Mouse (Mus musculus) forebrain, embryonic 10.5 days (tissue): ENCODE measurements around the gene Spint1. TPM values are rescaled to one million over a fixed set of nuclear protein-coding genes. Genes with fewer than 3 reads are reported as not detected.
A peak's percentile ranks its signal among the peaks of the same experiment; 100 is the strongest.

Experiments
- DNase-seq: peaks from one replicate; pipeline ENCODE4 v3.0.0-alpha.2; 2017; ENCODE audit warnings: low spot score; ENCODE audit errors: extremely low spot score
- H3K27ac ChIP-seq: fragments of 300-500 bp; sonication (generic); 2 replicates; pipeline ENCODE4 v1.5.1; 2016; ENCODE audit warnings: mild to moderate bottlenecking
- H3K27me3 ChIP-seq: fragments of 300-500 bp; sonication (generic); 2 replicates; pipeline ENCODE4 v1.6.1; 2016; ENCODE audit warnings: mild to moderate bottlenecking; ENCODE audit not compliant: poor library complexity, severe bottlenecking
- H3K36me3 ChIP-seq: fragments of 300-500 bp; sonication (generic); replicated peaks from 2 replicates; pipeline ENCODE4 v1.6.1; 2016; ENCODE audit warnings: mild to moderate bottlenecking, moderate library complexity
- H3K4me1 ChIP-seq: fragments of 300-500 bp; sonication (generic); 2 replicates; pipeline ENCODE4 v1.6.1; 2016
- H3K4me3 ChIP-seq: fragments of 300-500 bp; sonication (generic); 2 replicates; pipeline ENCODE4 v1.5.1; 2016; ENCODE audit warnings: mild to moderate bottlenecking, moderate library complexity
- H3K9me3 ChIP-seq: fragments of 300-500 bp; sonication (generic); 2 replicates; pipeline ENCODE4 v1.6.1; 2016; ENCODE audit warnings: mild to moderate bottlenecking, moderate library complexity
- WGBS: fragments of 180-500 bp; shearing (Covaris S2); methylation state at CpG from one replicate; pipeline ENCODE4 v1.1.7; 2016; 5-methylcytosine and 5-hydroxymethylcytosine counted together
- polyA plus RNA-seq: library from polyadenylated mRNA; unstranded; fragments of >200 nt; fragmentation: Nextera tagmentation; extraction: Ambion mirVana; gene quantifications from 2 replicates; pipeline ENCODE4 v1.2.1, GENCODE M21; 2016

The Spint1 gene
- polyA plus RNA-seq, 1 experiment from 2014 or later: 4.4 TPM

DNA sequence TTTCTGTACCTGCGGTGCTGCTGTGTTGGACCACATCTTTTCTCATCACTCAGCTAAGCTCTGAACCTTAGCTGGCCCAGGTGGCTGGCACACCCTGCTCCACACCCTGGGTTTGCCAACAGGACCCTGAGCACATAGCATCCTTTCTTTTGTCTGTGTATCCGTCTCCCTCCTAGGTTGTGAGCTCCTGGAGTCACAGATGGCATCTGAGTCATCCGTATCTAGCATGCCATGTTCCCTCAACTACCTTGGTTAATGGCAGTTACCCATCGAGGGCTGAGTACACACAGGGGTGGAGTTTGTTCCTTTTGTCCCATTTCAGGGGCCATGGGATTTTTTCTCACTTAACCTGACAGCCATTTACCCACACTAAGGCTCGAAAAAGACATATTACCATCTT is 13.2 kb downstream of the Spint1 start:
- Histone ChIP-seq H3K4me1 (peaks cover 11% of the 10 kb centered on the region), H3K9me3 (no peaks in the 10 kb centered on the region), H3K36me3 (no peaks in the 10 kb centered on the region), H3K4me3 (peak overlapping the region; percentile 19; the same call in 1 of the 2 replicates), H3K27ac (no peak overlapping the region), H3K27me3 (peaks cover 19% of the 10 kb centered on the region)
- no peak for DNase-seq
- 72% methylated on average over 5 of the region's 5 CpGs for WGBS

DNA sequence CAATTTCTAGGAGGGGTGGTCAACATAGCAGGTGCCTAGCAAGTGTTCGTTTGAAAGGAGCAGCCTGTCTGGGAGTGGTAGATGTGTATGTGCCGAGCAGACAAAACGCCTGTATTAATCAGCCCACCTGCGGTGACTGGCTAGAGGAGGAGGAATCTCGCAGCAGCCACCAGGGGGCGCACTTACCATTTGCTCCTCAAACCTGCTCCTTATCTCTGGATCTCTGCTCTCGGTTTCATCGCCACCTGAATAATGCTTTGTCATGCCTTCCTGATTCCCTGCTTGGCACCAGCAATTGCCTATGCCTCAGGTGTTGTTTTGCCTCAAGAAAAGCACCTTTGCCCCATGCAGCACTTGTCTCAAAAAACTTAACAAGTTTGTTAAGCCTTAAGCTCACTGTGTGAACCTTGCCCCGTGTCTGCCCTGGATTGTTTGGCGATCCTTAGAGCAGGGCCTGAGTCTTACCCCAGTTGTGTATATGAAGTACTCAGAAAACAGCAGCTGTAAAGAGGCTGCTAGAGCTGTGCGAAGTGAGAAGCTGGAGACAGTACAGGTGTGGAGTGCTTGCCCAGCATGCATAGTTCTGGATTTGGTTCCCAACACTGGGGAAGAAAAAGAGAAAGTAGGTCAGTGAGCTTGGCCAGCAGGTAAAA is 13.8 kb downstream of the Spint1 start:
- WGBS: 17% methylated on average over 11 of the region's 11 CpGs
- Histone ChIP-seq H3K27ac (peak overlapping the region; percentile 36; the same call in 1 of the 2 replicates), H3K4me3 (peak overlapping the region; percentile 19; the same call in 1 of the 2 replicates)

DNA sequence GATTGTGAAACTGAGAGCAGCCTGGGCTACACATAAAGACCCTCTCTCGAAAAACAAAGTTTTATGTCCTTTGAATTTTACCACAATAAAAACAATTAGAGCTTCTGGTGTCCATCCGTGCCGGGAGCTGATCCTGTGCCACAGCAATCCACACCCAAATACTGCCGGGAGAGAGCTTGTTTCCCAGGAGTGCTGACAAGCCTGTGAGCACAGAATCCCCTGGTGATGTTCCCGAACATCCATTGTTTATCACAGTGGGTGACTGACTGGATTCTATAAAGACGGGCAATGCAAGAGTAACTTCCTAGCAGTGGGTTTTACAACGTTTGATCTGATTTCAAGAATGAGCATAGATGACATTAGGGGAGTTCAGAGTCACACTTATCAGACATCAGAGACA is 17.8 kb downstream of the Spint1 start:
- 15% methylated on average over 7 of the region's 7 CpGs for WGBS
- Histone ChIP-seq H3K4me1 (peaks cover 11% of the 10 kb centered on the region), H3K9me3 (no peaks in the 10 kb centered on the region), H3K27ac (no peak overlapping the region), H3K4me3 (no peak overlapping the region), H3K27me3 (peaks cover 21% of the 10 kb centered on the region), H3K36me3 (no peaks in the 10 kb centered on the region)
- DNase-seq: no peak

More for the DNA sequence above, 13.8 kb downstream of the Spint1 start:
- DNase-seq: peak; percentile 87
- Histone ChIP-seq H3K36me3 (no peaks in the 10 kb centered on the region), H3K27me3 (peaks cover 21% of the 10 kb centered on the region), H3K4me1 (peaks cover 11% of the 10 kb centered on the region), H3K9me3 (no peaks in the 10 kb centered on the region)

DNA sequence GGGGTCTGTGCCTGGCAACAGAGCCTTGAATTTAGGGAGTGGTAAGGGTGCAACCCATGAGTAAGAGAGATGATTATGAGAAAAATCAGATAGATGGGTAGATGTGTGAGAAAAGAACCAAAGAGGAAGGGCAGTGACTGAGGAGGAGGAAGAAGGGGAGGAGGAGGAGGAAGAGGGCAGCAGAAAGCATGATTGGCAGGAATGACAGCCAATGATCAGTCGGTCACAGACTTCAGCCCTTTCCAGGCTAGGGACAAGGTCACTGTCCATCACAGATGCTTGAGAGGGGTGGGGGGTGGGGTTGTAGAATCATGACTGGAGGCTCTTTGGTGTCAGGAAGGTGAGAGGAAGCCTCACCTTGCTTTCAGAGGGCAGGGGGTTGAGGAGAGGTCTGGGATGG is 23.4 kb downstream of the Spint1 start:
- Histone ChIP-seq H3K27ac (no peak overlapping the region), H3K36me3 (no peaks in the 10 kb centered on the region), H3K9me3 (no peaks in the 10 kb centered on the region), H3K4me1 (peaks cover 8% of the 10 kb centered on the region), H3K4me3 (no peak overlapping the region), H3K27me3 (peaks cover 1% of the 10 kb centered on the region)
- no peak for DNase-seq
- WGBS: 83% methylated on average over 1 of the region's 1 CpGs

DNA sequence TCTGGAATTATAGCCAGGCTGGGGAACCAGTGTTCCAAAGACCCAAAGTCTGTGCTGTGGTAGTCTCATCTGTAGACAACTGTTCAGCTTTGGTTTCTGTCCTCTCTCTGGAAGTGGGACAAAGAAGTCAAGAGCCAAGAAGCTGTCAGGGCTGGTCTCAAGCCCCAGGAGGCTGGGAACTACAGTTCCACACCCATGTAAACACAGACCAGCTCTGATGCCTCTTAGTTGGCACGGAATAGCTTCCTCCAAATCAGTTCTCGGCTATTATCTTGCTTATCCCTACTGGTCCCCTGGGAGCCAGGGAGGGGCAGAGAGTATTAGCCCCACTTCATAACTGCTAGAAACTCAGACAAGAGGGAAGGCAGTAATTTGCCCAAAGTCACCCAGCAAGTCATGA is 24.2 kb downstream of the Spint1 start:
- Histone ChIP-seq H3K27ac (no peak overlapping the region), H3K27me3 (no peaks in the 10 kb centered on the region; the same call in 1 of the 2 replicates), H3K36me3 (no peaks in the 10 kb centered on the region), H3K9me3 (no peaks in the 10 kb centered on the region), H3K4me1 (peaks cover 8% of the 10 kb centered on the region), H3K4me3 (no peak overlapping the region)
- DNase-seq: no peak
- whole genome bisulfite sequencing: 72% methylated on average over 2 of the region's 2 CpGs

DNA sequence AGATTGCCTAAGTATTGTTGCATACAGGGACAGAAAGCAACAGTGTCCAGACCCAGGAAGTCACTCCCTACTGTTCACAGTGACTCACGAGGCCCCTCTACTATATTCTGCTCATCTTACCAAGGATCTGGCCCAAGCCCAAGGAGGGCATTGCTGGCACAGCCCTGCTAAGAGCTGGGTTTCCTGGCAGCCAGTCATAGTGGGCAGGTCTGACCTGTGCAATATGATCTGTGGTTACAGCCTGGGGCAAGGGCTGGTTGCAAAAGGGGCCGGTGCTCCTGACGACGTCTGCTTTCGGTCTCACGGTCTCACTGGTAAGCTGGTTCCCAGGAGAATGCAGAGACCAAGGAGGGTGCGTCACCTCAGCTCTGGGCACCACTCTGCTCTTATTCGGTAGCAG is 25.8 kb downstream of the Spint1 start:
- no peaks in the 10 kb centered on the region for H3K36me3 ChIP-seq
- WGBS: 42% methylated on average over 8 of the region's 8 CpGs
- DNase-seq: no peak

DNA sequence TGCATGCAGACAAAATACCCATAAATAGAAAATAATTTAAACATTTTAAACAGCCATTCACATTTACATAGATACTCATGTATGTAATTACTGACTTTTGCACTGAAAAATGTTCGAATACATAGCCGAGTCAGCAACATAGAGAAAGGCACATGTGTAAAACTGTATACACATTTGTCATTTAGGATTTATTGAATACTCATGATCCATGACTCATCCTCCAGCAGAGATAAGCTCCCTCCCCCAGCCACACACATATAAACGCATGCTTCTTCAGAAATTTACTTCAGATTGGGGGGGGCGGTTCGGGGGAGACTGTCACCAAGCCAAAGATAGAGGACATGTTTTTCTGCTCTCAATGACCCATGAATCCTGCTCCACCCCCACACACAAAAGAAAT is 26.7 kb downstream of the Spint1 start:
- no peaks in the 10 kb centered on the region for H3K9me3 ChIP-seq
- H3K27ac ChIP-seq: no peak overlapping the region
- whole genome bisulfite sequencing: 88% methylated on average over 5 of the region's 5 CpGs
- peaks cover 5% of the 10 kb centered on the region for H3K27me3 ChIP-seq
- no peaks in the 10 kb centered on the region for H3K36me3 ChIP-seq
- peaks cover 8% of the 10 kb centered on the region for H3K4me1 ChIP-seq
- no peak for DNase-seq
- no peak overlapping the region for H3K4me3 ChIP-seq

More for the DNA sequence above, 25.8 kb downstream of the Spint1 start:
- Histone ChIP-seq H3K27ac (no peak overlapping the region), H3K4me1 (peaks cover 8% of the 10 kb centered on the region), H3K27me3 (no peaks in the 10 kb centered on the region; the same call in 1 of the 2 replicates), H3K9me3 (no peaks in the 10 kb centered on the region), H3K4me3 (no peak overlapping the region)

DNA sequence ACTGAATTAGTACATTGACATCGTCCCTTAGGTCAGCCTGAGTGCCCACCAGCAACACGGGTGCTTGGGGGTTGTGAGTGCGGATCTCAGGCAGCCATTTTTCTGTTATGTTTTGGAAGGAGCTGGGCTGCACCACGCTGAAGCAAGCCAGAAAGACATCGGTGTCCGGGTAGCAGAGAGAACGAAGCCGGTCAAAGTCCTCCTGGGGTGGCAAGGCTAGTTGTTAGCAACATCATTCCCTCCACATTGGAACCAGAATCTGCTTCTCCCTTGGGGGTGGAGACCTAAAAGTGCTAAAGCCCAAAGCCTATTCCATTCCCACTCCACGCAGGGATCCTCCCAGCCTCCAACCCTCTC is 33.1 kb downstream of the Spint1 start:
- H3K27me3 ChIP-seq: peaks cover 28% of the 10 kb centered on the region
- DNase-seq: no peak
- H3K4me3 ChIP-seq: peak overlapping the region; percentile 76
- H3K36me3 ChIP-seq: no peaks in the 10 kb centered on the region
- H3K4me1 ChIP-seq: peaks cover 10% of the 10 kb centered on the region
- no peak overlapping the region for H3K27ac ChIP-seq
- H3K9me3 ChIP-seq: no peaks in the 10 kb centered on the region
- WGBS: 49% methylated on average over 9 of the region's 9 CpGs

DNA sequence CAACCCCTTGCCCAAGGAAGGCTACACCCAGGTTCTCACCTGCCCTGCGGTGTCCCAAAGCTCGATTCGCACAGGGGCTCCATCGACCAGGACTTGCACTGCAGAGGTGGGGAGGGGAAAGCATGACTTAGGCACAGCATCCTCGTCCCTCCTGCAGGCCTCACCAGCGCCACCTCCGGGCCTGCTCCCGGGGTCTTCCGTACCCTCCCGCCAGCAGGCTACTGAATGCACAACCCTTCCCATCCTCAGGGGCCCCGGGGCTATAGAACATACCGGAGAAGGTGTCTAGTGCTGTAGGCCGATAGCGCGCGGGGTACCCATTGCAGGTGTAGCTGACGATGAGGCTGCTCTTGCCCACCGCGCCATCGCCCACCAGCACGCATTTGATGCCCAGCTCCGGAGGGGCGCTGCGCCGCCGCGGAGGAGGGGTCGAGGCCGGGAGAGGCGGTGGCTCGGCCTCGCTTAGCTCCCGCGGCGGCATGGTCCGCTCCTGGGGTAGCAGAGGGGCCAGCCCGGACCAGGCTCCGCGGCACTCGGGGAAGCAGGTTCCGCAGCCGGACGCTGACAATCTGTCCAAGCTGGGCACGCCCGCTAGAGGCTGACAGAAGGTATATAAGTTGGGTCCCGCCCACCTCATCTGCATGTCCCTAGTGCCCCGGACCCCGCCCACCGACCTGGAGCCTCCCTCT is 33.6 kb downstream of the Spint1 start, which contains the start of gene Rhov:
TSS of gene Rhov (minus strand) at position 630 of the 689 bp plus-strand sequence.
- peaks cover 28% of the 10 kb centered on the region for H3K27me3 ChIP-seq
- peak within 1 kb of the TSS; percentile 72 for H3K27ac ChIP-seq
- peaks cover 10% of the 10 kb centered on the region for H3K4me1 ChIP-seq
- under 1% methylated on average over 49 of the region's 49 CpGs for WGBS
- no peaks in the 10 kb centered on the region for H3K9me3 ChIP-seq
- DNase-seq: peak; percentile 69
- peak within 1 kb of the TSS; percentile 76 for H3K4me3 ChIP-seq
- no peaks in the 10 kb centered on the region for H3K36me3 ChIP-seq

DNA sequence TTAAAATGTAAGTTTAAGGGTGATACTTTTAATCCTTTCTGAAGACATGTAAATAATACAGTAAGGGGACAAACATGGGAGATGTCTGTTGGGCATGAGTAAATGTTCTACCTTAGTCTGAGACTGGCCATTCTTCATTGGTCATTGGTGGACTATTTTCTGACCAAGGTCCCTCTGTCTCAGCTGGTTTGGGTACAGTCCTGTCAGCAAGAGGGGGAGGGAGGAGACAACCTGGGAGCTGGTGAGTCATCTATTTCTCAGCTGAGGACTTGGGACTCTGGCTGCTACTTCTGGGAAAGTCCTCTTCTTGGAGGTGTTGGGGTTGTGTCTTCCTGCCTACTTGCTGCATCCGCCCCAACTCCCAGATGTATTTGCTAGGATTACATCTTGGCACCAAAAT is 37.0 kb downstream of the Spint1 start:
- WGBS: 90% methylated on average over 1 of the region's 1 CpGs
- no peaks in the 10 kb centered on the region for H3K36me3 ChIP-seq
- no peak overlapping the region for H3K4me3 ChIP-seq
- no peak overlapping the region for H3K27ac ChIP-seq
- H3K9me3 ChIP-seq: no peaks in the 10 kb centered on the region
- peaks cover 20% of the 10 kb centered on the region for H3K27me3 ChIP-seq
- H3K4me1 ChIP-seq: peaks cover 10% of the 10 kb centered on the region
- no peak for DNase-seq

DNA sequence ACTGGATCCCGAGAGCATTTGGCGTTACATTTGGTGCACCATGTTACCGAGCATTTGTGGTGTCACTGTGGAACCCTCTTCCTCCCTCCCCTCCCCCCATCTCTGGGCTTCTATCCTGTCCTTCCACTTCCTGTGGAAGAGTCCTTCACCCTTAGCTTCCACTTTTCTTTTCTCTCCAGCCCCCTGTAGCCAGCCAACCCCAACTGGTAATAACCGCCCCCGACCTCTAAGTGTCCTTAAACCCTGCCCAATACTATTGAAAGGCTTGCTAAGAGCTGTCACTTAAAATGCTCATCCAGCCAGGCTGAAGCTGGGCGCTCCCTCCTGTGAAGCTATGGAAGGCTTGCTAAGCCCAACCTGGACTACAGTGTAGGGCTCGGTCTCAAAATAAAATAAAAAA is 39.8 kb downstream of the Spint1 start:
- H3K9me3 ChIP-seq: no peaks in the 10 kb centered on the region
- WGBS: 82% methylated on average over 7 of the region's 7 CpGs
- no peaks in the 10 kb centered on the region for H3K4me1 ChIP-seq
- no peak for DNase-seq
- H3K4me3 ChIP-seq: no peak overlapping the region
- no peak overlapping the region for H3K27ac ChIP-seq
- no peaks in the 10 kb centered on the region for H3K27me3 ChIP-seq
- no peaks in the 10 kb centered on the region for H3K36me3 ChIP-seq

DNA sequence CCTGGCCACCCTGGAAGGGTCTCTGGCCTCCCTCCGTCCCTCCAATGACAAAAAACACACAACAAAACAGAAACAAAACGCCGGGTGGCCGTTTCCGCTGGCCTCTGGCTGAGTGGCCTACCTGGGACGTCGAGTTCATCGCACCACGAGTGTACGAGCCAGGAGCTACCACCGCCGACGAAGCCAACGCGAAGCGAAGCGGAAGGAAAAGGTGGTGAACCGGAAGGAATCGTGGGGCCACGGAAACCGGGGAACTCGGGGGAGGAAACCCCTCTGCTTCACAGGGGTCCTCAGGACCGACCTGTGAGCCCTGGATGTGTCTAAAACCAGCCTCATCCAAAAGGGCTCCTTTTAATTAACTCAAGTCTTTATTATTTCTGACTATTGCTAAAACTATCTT is 40.6 kb downstream of the Spint1 start:
- Histone ChIP-seq H3K27me3 (no peaks in the 10 kb centered on the region), H3K9me3 (no peaks in the 10 kb centered on the region), H3K27ac (no peak overlapping the region), H3K4me3 (no peak overlapping the region), H3K36me3 (no peaks in the 10 kb centered on the region), H3K4me1 (no peaks in the 10 kb centered on the region)
- DNase-seq: no peak
- WGBS: 86% methylated on average over 23 of the region's 23 CpGs

DNA sequence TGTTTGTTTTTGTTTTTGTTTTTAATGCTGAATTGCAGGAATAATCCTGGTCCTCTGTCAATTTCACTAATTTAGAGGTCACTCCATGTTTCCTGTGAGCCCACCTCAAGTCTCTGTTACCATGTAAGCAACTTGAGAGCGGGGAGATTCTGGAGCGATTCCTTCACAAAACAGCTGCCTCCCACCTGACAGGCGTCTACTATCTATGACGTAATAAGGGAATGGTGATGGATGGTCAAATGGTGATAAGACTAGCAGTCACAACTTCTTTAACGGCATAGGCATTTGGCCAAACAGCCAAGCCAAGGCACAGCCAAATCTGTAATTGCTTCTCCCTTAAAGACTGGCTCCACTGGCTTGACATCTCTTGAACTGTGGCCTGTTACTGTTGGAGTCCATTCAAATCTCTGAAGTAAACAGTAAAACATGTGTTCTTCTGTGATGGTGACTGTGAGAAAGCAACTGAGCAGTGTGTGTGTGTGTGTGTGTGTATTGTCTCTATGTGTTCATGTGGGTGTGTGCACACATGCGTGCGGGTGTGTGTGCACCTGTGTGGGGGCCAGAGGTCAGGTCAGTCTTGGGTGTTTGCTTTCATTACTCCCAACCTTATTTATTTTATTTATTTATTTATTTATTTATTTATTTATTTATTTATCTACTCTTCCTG is 44.9 kb downstream of the Spint1 start:
- H3K4me3 ChIP-seq: no peak overlapping the region
- no peaks in the 10 kb centered on the region for H3K4me1 ChIP-seq
- 93% methylated on average over 7 of the region's 7 CpGs for WGBS
- H3K36me3 ChIP-seq: no peaks in the 10 kb centered on the region
- no peak overlapping the region for H3K27ac ChIP-seq
- H3K27me3 ChIP-seq: no peaks in the 10 kb centered on the region
- no peak for DNase-seq
- H3K9me3 ChIP-seq: no peaks in the 10 kb centered on the region
